Mouse (Mus musculus): ENCODE results near the gene Ntng1. TPM values are rescaled to one million over a fixed set of nuclear protein-coding genes. Genes with fewer than 3 reads are reported as not detected.

Ntng1 gene
- polyA plus RNA-seq, 1 experiment from 2014 or later, result 2.7 TPM

Other genes with a start within 250 kb of the Ntng1 start
- 37.7 and 38.8 TPM in 2 replicates for gene Prmt6, start 107.0 kb upstream of the Ntng1 start, polyA plus RNA-seq (2014; fragmentation: Nextera tagmentation; extraction: Ambion mirVana)